Mouse (Mus musculus) c-Kit-positive CD71-positive TER-119-negative erythroid progenitor cells, embryonic 14.5 days (primary cell): Measurements from ENCODE around the gene Gm21915.

Source experiments
- DNase-seq: peaks from one replicate; pipeline ENCODE4 v3.0.0-alpha.2; 2013; ENCODE audit warnings: low read depth

Gm21915 gene

DNA sequence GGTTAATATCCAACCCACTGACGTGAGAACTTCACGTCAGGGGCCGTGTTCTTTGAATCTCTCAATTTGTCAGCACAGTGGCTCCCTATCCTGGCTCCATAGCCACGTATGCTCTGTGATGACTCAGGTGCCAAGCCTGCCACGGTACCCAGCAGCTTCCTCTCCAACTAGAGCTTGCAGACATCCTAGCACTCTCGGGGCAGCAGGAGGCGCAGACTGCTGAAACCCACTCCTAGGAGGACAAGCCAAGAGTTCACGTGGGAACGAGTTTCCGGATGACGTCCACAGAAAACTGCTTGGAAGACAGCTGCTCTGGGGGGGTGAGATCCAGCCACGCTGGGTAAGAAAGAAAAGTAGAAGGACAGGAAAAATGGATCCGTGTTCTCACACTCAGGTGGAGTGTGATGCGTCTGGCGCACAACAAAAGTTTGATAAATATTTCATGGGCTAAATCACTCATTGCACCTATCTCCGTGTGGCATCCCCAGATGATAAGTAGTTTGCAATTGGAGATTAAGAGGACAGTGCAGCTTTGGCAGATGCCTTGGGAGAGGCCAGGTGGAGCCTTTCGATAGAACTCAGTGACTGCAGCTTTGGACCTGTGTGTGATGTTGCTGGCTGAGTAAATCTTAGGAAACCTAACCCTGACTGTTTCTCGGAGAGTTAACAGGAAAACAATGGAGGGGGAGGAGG lies 46.9 kb downstream of the Gm21915 start:
- DNase-seq, result no peak

DNA sequence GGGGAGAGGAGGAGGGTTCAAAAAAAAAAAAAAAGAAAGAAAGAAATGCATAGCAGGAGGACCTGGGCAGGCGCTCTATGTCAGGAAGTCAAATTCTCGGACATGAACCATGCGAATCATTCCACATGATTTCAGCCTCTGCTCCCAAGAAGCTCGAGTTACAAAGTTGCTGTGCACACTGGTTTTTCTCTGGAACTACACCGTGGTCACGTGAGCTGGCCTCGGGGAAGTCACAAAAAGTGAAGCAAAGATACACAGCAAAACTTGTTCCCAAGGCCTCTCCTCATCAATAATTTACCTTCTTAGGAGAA lies 47.4 kb downstream of the Gm21915 start:
- DNase-seq, result no peak
